8 mouse cellular contexts compared by ENCODE assay signal in genomic region chr11:103054798-103055197, GRCm38 (mm10). TPM values are rescaled to one million over a fixed set of nuclear protein-coding genes. Genes with fewer than 3 reads are reported as not detected.
A peak's percentile ranks its signal among the peaks of the same experiment; 100 is the strongest.
DNase-seq lines count a peak whose midpoint lies in the region; ATAC-seq and TF ChIP-seq lines count a peak whose summit lies in the region.

No protein-coding gene starts in this region.

- TF ChIP-seq EP300 in CH12.LX (IDR thresholded peaks at IDR 0.05; ENCODE audit: low read length), result no peak

- 45% methylated on average over 6 of the region's 6 CpGs for WGBS in forebrain, embryonic 10.5 days
- 42% methylated on average over 6 of the region's 6 CpGs for WGBS in forebrain, embryonic 13.5 days
- WGBS in small intestine, adult 2 months, result 46% methylated on average over 6 of the region's 6 CpGs

- DNase-seq in forebrain, embryonic 10.5 days (ENCODE audit: extremely low spot score, low spot score), result peak; percentile 62
- peak; percentile 91 for DNase-seq in CH12.LX (ENCODE audit: extremely low read depth)
- peak; percentile 77 for DNase-seq in c-Kit-positive CD71-positive TER-119-positive erythroid progenitor cells, embryonic 14.5 days (ENCODE audit: low spot score)
- DNase-seq in gastrocnemius, adult 18-20 months (ENCODE audit: low spot score), result peak; percentile 88
- DNase-seq in layer of hippocampus, adult 11-12 months (ENCODE audit: low spot score), result peak; percentile 91
- DNase-seq in lung, postnatal 10 days, result peak; percentile 87

- peaks cover 93% of the 10 kb centered on the region for H3K36me3 ChIP-seq in forebrain, embryonic 10.5 days (replicated peaks)
- H3K36me3 ChIP-seq in forebrain, embryonic 13.5 days (ENCODE audit: poor library complexity, severe bottlenecking), result peaks cover 88% of the 10 kb centered on the region
- peaks cover 86 to 92% of the 10 kb centered on the region in 2 experiments for H3K36me3 ChIP-seq in CH12.LX (replicated peaks in 1 of 2; ENCODE audit: control insufficient read depth in 1 of 2, insufficient read depth in 1 of 2, low read length in 1 of 2)
- H3K36me3 ChIP-seq in small intestine, adult 2 months (ENCODE audit: control insufficient read depth, insufficient read depth, low read length), result peaks cover 73% of the 10 kb centered on the region

- H3K4me3 ChIP-seq in forebrain, embryonic 10.5 days, result no peak overlapping the region
- no peak overlapping the region for H3K4me3 ChIP-seq in forebrain, embryonic 13.5 days
- no peak overlapping the region for H3K4me3 ChIP-seq in CH12.LX (replicated peaks in 1 of 3; ENCODE audit: low read depth in 2 of 3, low read length in 2 of 3, poor library complexity in 1 of 3)
- no peak overlapping the region for H3K4me3 ChIP-seq in small intestine, adult 2 months (ENCODE audit: low read depth, low read length)

- no peak; the same call in 1 of the 2 replicates for ATAC-seq in forebrain, embryonic 13.5 days

- H3K27ac ChIP-seq in forebrain, embryonic 10.5 days, result no peak overlapping the region
- no peak overlapping the region for H3K27ac ChIP-seq in forebrain, embryonic 13.5 days
- H3K27ac ChIP-seq in CH12.LX (ENCODE audit: insufficient read depth, low read depth), result no peak overlapping the region
- no peak overlapping the region for H3K27ac ChIP-seq in small intestine, adult 2 months (ENCODE audit: insufficient read depth, low read depth, low read length)

- in situ Hi-C loops in CH12.LX (cut with MboI; ENCODE audit: low pct_ligation_motif_present, low pct_unique_long_range_greater_than_20kb, low sequenced_read_pairs), result no loop called here

- no peaks in the 10 kb centered on the region for H3K9me3 ChIP-seq in forebrain, embryonic 10.5 days
- H3K9me3 ChIP-seq in forebrain, embryonic 13.5 days (replicated peaks), result no peaks in the 10 kb centered on the region
- H3K9me3 ChIP-seq in CH12.LX (replicated peaks; ENCODE audit: low read length), result no peaks in the 10 kb centered on the region

- no peaks in the 10 kb centered on the region for H3K4me1 ChIP-seq in forebrain, embryonic 10.5 days
- no peaks in the 10 kb centered on the region for H3K4me1 ChIP-seq in forebrain, embryonic 13.5 days
- H3K4me1 ChIP-seq in CH12.LX (ENCODE audit: control insufficient read depth in 1 of 2, insufficient read depth in 2 of 2), result peaks cover 10 to 56% of the 10 kb centered on the region in 2 experiments
- 0 out of 2 replicates have a peak, but pooled peaks cover 2% of the 10 kb centered on the region for H3K4me1 ChIP-seq in small intestine, adult 2 months (ENCODE audit: control insufficient read depth, insufficient read depth, insufficient read length, low read length)

- H3K4me2 ChIP-seq in forebrain, embryonic 13.5 days, result no peak overlapping the region
- H3K4me2 ChIP-seq in CH12.LX (ENCODE audit: insufficient read depth, low read depth, poor library complexity, severe bottlenecking), result no peak overlapping the region

- no peaks in the 10 kb centered on the region; the same call in 1 of the 2 replicates for H3K79me2 ChIP-seq in CH12.LX (replicated peaks; ENCODE audit: control insufficient read depth, extremely low read depth, insufficient read depth, poor library complexity, severe bottlenecking)

- dilution Hi-C loops in CH12.LX (cut with MboI; ENCODE audit: extremely low pct_ligation_motif_present, extremely low pct_unique_long_range_greater_than_20kb, low sequenced_read_pairs), result no loop called here

- TF ChIP-seq CTCF in CH12.LX (conservative IDR thresholded peaks at IDR 0.05 in 1 of 2, IDR thresholded peaks at IDR 0.05 in 1 of 2; ENCODE audit: low read depth in 2 of 2, low read length in 2 of 2), result peak; percentile 89 to 91
- peak; percentile 37; the same call in 1 of the 2 replicates for TF ChIP-seq CTCF in small intestine, adult 2 months (IDR thresholded peaks at IDR 0.05; ENCODE audit: extremely low read depth, insufficient read length, insufficient replicate concordance, low read depth, low read length)

- TF ChIP-seq RAD21 in CH12.LX (IDR thresholded peaks at IDR 0.05; ENCODE audit: low read depth, low read length), result peak; percentile 70

- no peak overlapping the region for H3K9ac ChIP-seq in forebrain, embryonic 13.5 days
- no peak overlapping the region for H3K9ac ChIP-seq in CH12.LX (ENCODE audit: insufficient read depth, low read depth)

- no peak for TF ChIP-seq POLR2A in CH12.LX (IDR thresholded peaks at IDR 0.05; ENCODE audit: low read depth, low read length)
- no peak for TF ChIP-seq POLR2A in small intestine, adult 2 months (IDR thresholded peaks at IDR 0.05; ENCODE audit: low read depth, low read length)

- H3K27me3 ChIP-seq in forebrain, embryonic 10.5 days (ENCODE audit: poor library complexity, severe bottlenecking), result no peaks in the 10 kb centered on the region
- H3K27me3 ChIP-seq in forebrain, embryonic 13.5 days, result no peaks in the 10 kb centered on the region
- H3K27me3 ChIP-seq in CH12.LX (replicated peaks), result no peaks in the 10 kb centered on the region
- H3K27me3 ChIP-seq in small intestine, adult 2 months (ENCODE audit: control insufficient read depth, insufficient read depth, low read length), result no peaks in the 10 kb centered on the region

TF ChIP-seq in CH12.LX, 34 proteins besides CTCF, POLR2A, EP300 and RAD21:
- peak; percentile 35; the same call in 1 of the 2 replicates for TF ChIP-seq TCF12 (IDR thresholded peaks at IDR 0.05; ENCODE audit: low read depth, low read length)
- TF ChIP-seq IRF4 (IDR thresholded peaks at IDR 0.05; ENCODE audit: low read depth, low read length), result no peak
- TF ChIP-seq SMC3 (IDR thresholded peaks at IDR 0.05; ENCODE audit: low read depth, low read length), result peak; percentile 74

RNA-seq across cellular contexts. Expression of gene Dcakd, which starts 26.7 kb away (rescaled TPM):
- 261 and 275 TPM in 2 replicates for polyA plus RNA-seq in forebrain, embryonic 10.5 days (2016; fragmentation: Nextera tagmentation; extraction: Ambion mirVana)
- polyA plus RNA-seq in forebrain, embryonic 13.5 days (2015; fragmentation: Nextera tagmentation; extraction: Ambion mirVana), result 182 and 195 TPM in 2 replicates
- total RNA-seq in CH12.LX (2012; rRNA removed) (22.4 and 24.0 TPM in 2 replicates), CH12.LX (2014; rRNA removed) (7.8 and 8.8 TPM in 2 replicates)
- polyA plus RNA-seq in CH12.LX (2012; ENCODE audit: insufficient read length, low read depth), result 74.1 and 89.0 TPM in 2 replicates
- 10 to 100 TPM; 15.2 to 20.3 TPM for total RNA-seq in gastrocnemius, adult 18-20 months (2021)
- 29.3 and 57.7 TPM in 2 replicates for polyA plus RNA-seq in small intestine, adult 2 months (2012; rRNA removed)

RNA-seq across cellular contexts. Expression of gene Nmt1, which starts 26.8 kb away (rescaled TPM):
- polyA plus RNA-seq in forebrain, embryonic 10.5 days (2016; fragmentation: Nextera tagmentation; extraction: Ambion mirVana), result 62.4 and 66.0 TPM in 2 replicates
- 47.3 and 53.9 TPM in 2 replicates for polyA plus RNA-seq in forebrain, embryonic 13.5 days (2015; fragmentation: Nextera tagmentation; extraction: Ambion mirVana)
- total RNA-seq in CH12.LX (2012; rRNA removed) (84.5 and 93.2 TPM in 2 replicates), CH12.LX (2014; rRNA removed) (108 and 115 TPM in 2 replicates)
- 205 and 208 TPM in 2 replicates for polyA plus RNA-seq in CH12.LX (2012; ENCODE audit: insufficient read length, low read depth)
- total RNA-seq in gastrocnemius, adult 18-20 months (2021), result 10 to 100 TPM; 48.5 to 48.7 TPM
- 16.8 and 34.1 TPM in 2 replicates for polyA plus RNA-seq in small intestine, adult 2 months (2012; rRNA removed)

RNA-seq across cellular contexts. Expression of gene Plcd3, which starts 46.7 kb away (rescaled TPM):
- polyA plus RNA-seq in forebrain, embryonic 10.5 days (2016; fragmentation: Nextera tagmentation; extraction: Ambion mirVana), result 1.5 and 1.7 TPM in 2 replicates
- 0.92 and 1.2 TPM in 2 replicates for polyA plus RNA-seq in forebrain, embryonic 13.5 days (2015; fragmentation: Nextera tagmentation; extraction: Ambion mirVana)
- total RNA-seq in CH12.LX (2012; rRNA removed), result 24.3 and 27.4 TPM in 2 replicates
- 6.3 and 7.1 TPM in 2 replicates for total RNA-seq in CH12.LX (2014; rRNA removed)
- 9.7 and 11.3 TPM in 2 replicates for polyA plus RNA-seq in CH12.LX (2012; ENCODE audit: insufficient read length, low read depth)
- 1 to 10 TPM; 6.9 to 9.4 TPM for total RNA-seq in gastrocnemius, adult 18-20 months (2021)
- polyA plus RNA-seq in small intestine, adult 2 months (2012; rRNA removed), result 3.1 and 4.8 TPM in 2 replicates

RNA-seq across cellular contexts. Expression of gene Acbd4, which starts 46.7 kb away (rescaled TPM):
- 6.6 and 7.5 TPM in 2 replicates for polyA plus RNA-seq in forebrain, embryonic 10.5 days (2016; fragmentation: Nextera tagmentation; extraction: Ambion mirVana)
- 8.1 TPM in 2 replicates for polyA plus RNA-seq in forebrain, embryonic 13.5 days (2015; fragmentation: Nextera tagmentation; extraction: Ambion mirVana)
- total RNA-seq in CH12.LX (2012; rRNA removed) (60.9 and 62.6 TPM in 2 replicates), CH12.LX (2014; rRNA removed) (50.2 and 51.4 TPM in 2 replicates)
- 68.4 and 75.1 TPM in 2 replicates for polyA plus RNA-seq in CH12.LX (2012; ENCODE audit: insufficient read length, low read depth)
- total RNA-seq in gastrocnemius, adult 18-20 months (2021), result 10 to 100 TPM; 36.1 to 38.9 TPM
- polyA plus RNA-seq in small intestine, adult 2 months (2012; rRNA removed), result 89.3 and 234 TPM in 2 replicates
